In the genomic region with DNA sequence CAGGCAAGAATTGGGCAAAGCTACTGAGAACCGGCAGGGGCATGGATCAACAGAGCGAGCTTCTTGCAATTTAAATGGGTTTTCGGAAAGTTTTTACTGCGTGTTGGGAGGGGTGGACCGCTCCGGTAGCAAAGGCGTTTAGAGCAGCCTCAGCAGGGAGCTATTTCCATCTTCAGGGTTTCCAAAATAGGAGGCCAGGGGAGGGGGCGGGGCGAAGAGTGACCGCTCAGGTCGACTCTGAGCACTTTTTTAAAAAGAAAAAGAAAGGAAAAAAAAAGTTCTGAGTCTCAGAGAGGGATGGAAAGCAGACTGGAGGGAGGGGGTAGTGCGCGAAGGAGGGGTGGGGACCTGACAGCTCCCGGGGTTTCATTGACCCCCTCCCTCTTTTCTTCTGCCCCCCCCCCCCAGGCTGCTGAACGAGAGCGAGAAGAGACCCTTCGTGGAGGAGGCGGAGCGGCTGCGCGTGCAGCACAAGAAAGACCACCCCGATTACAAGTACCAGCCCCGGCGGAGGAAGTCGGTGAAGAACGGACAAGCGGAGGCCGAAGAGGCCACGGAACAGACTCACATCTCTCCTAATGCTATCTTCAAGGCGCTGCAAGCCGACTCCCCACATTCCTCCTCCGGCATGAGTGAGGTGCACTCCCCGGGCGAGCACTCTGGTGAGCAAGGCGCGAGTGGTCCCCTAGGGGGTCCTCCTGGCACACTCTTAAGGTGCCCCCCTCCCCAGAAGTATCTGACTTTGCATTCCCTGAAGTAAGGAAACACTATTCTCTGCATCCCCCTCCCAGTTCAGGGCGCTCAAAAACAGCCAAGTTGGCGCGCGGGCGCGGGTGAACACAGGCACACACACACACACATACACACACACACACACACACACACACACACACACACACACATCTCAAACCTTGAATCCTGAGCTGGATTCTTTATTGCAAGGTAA, we compare ENCODE assay signal across 8 mouse cellular contexts. TPM values are rescaled to one million over a fixed set of nuclear protein-coding genes. Genes with fewer than 3 reads are reported as not detected.
A peak's percentile ranks its signal among the peaks of the same experiment; 100 is the strongest.
DNase-seq lines count a peak whose midpoint lies in the region; ATAC-seq and TF ChIP-seq lines count a peak whose summit lies in the region.
"Had no signal": no experiment of that assay in that cellular context is flagged by ENCODE, and none has a peak within 500 bp of the region (broad histone marks: within the 10 kb centered on the region; RNA-seq: fewer than 3 reads in every experiment).

No protein-coding gene starts in this region.

- H3K27me3 ChIP-seq in lung, embryonic 15.5 days = peaks cover 33% of the 10 kb centered on the region; the same call in 1 of the 2 replicates
- peaks cover 14% of the 10 kb centered on the region for H3K27me3 ChIP-seq in embryonic facial prominence, embryonic 10.5 days (replicated peaks; ENCODE audit: low read depth, poor library complexity, severe bottlenecking)
- H3K27me3 ChIP-seq in hindbrain, embryonic 11.5 days (ENCODE audit: control insufficient read depth, insufficient read depth, low read length) = peaks cover 3% of the 10 kb centered on the region; the same call in 1 of the 2 replicates
- H3K27me3 ChIP-seq in midbrain, embryonic 13.5 days = peaks cover 15% of the 10 kb centered on the region

- DNase-seq in lung, adult 2 months = no peak
- peak; percentile 75 for DNase-seq in embryonic facial prominence, embryonic 10.5 days (ENCODE audit: low spot score)
- DNase-seq in hindbrain, embryonic 11.5 days (ENCODE audit: low spot score) = peak; percentile 69
- no peak for DNase-seq in ovary, postnatal 10 days (ENCODE audit: low spot score)
- DNase-seq in right cerebral cortex, postnatal 25 days = no peak

- TF ChIP-seq POLR2A in lung, adult 2 months (IDR thresholded peaks at IDR 0.05; ENCODE audit: borderline replicate concordance, extremely low read depth, low read depth, low read length) = no peak

- peak overlapping the region; percentile 70 for H3K9ac ChIP-seq in lung, embryonic 15.5 days
- peak overlapping the region; percentile 91 for H3K9ac ChIP-seq in hindbrain, embryonic 11.5 days (ENCODE audit: low read depth, low read length)
- peak overlapping the region; percentile 88 for H3K9ac ChIP-seq in midbrain, embryonic 13.5 days (replicated peaks)

- H3K4me2 ChIP-seq in lung, embryonic 15.5 days = peak overlapping the region; percentile 94
- peak overlapping the region; percentile 93 for H3K4me2 ChIP-seq in hindbrain, embryonic 11.5 days (replicated peaks; ENCODE audit: low read depth, low read length)
- peak overlapping the region; percentile 95 for H3K4me2 ChIP-seq in midbrain, embryonic 13.5 days (replicated peaks)

- no peaks in the 10 kb centered on the region for H3K36me3 ChIP-seq in lung, embryonic 15.5 days
- H3K36me3 ChIP-seq in embryonic facial prominence, embryonic 10.5 days (replicated peaks) = peaks cover 21% of the 10 kb centered on the region
- no peaks in the 10 kb centered on the region for H3K36me3 ChIP-seq in hindbrain, embryonic 11.5 days (ENCODE audit: control insufficient read depth, insufficient read depth, low read length)
- H3K36me3 ChIP-seq in midbrain, embryonic 13.5 days = no peaks in the 10 kb centered on the region

- TF ChIP-seq CTCF in lung, adult 2 months (IDR thresholded peaks at IDR 0.05; ENCODE audit: insufficient read depth, low read length) = no peak

- ATAC-seq in lung, embryonic 15.5 days (ENCODE audit: borderline replicate concordance, extremely low read depth, low FRiP score, low TSS enrichment) = no peak
- no peak for ATAC-seq in hindbrain, embryonic 11.5 days (ENCODE audit: low FRiP score)
- ATAC-seq in midbrain, embryonic 13.5 days = no peak

- WGBS in lung, embryonic 15.5 days = 1% methylated on average over 36 of the region's 42 CpGs
- 5% methylated on average over 42 of the region's 42 CpGs for WGBS in lung, adult 2 months
- WGBS in embryonic facial prominence, embryonic 10.5 days = under 1% methylated on average over 42 of the region's 42 CpGs
- under 1% methylated on average over 42 of the region's 42 CpGs for WGBS in hindbrain, embryonic 11.5 days
- under 1% methylated on average over 37 of the region's 42 CpGs for WGBS in midbrain, embryonic 13.5 days

- H3K27ac ChIP-seq in lung, embryonic 15.5 days = peak overlapping the region; percentile 95
- peak overlapping the region; percentile 94 for H3K27ac ChIP-seq in embryonic facial prominence, embryonic 10.5 days (replicated peaks)
- H3K27ac ChIP-seq in hindbrain, embryonic 11.5 days (ENCODE audit: low read depth, low read length) = peak overlapping the region; percentile 92
- peak overlapping the region; percentile 90 for H3K27ac ChIP-seq in midbrain, embryonic 13.5 days

- H3K9me3 ChIP-seq in lung, embryonic 15.5 days = no peaks in the 10 kb centered on the region
- no peaks in the 10 kb centered on the region for H3K9me3 ChIP-seq in embryonic facial prominence, embryonic 10.5 days
- no peaks in the 10 kb centered on the region for H3K9me3 ChIP-seq in hindbrain, embryonic 11.5 days (ENCODE audit: control insufficient read depth, low read length)
- H3K9me3 ChIP-seq in midbrain, embryonic 13.5 days = no peaks in the 10 kb centered on the region

- peak overlapping the region; percentile 75 for H3K4me3 ChIP-seq in lung, embryonic 15.5 days
- no peak overlapping the region for H3K4me3 ChIP-seq in lung, adult 2 months (replicated peaks; ENCODE audit: extremely low read depth, low read depth, low read length)
- peak overlapping the region; percentile 93 for H3K4me3 ChIP-seq in embryonic facial prominence, embryonic 10.5 days
- H3K4me3 ChIP-seq in hindbrain, embryonic 11.5 days (ENCODE audit: low read depth, low read length) = peak overlapping the region; percentile 87
- peak overlapping the region; percentile 78 for H3K4me3 ChIP-seq in midbrain, embryonic 13.5 days (replicated peaks)
- H3K4me3 ChIP-seq: erythroblast, embryonic 14.5 days had no signal

- H3K4me1 ChIP-seq in lung, embryonic 15.5 days = peaks cover 48% of the 10 kb centered on the region
- peaks cover 8% of the 10 kb centered on the region for H3K4me1 ChIP-seq in lung, adult 2 months (ENCODE audit: control insufficient read depth, insufficient read depth, low read length)
- H3K4me1 ChIP-seq in embryonic facial prominence, embryonic 10.5 days = peaks cover 84% of the 10 kb centered on the region
- H3K4me1 ChIP-seq in hindbrain, embryonic 11.5 days (replicated peaks; ENCODE audit: control insufficient read depth, insufficient read depth, low read length) = peaks cover 9% of the 10 kb centered on the region
- peaks cover 74% of the 10 kb centered on the region for H3K4me1 ChIP-seq in midbrain, embryonic 13.5 days (replicated peaks)

RNA-seq across cellular contexts. Expression of gene Sox9, which starts 1.6 kb away (rescaled TPM):
- 63.4 and 64.2 TPM in 2 replicates for polyA plus RNA-seq in lung, embryonic 15.5 days (2015; fragmentation: Nextera tagmentation; extraction: Ambion mirVana)
- polyA plus RNA-seq in lung, adult 2 months (2012; rRNA removed) = 0.96 and 1.3 TPM in 2 replicates
- 108 and 112 TPM in 2 replicates for polyA plus RNA-seq in embryonic facial prominence, embryonic 10.5 days (2016; fragmentation: Nextera tagmentation; extraction: Ambion mirVana)
- 127 and 137 TPM in 2 replicates for polyA plus RNA-seq in hindbrain, embryonic 11.5 days (2014; fragmentation: Nextera tagmentation; extraction: Ambion mirVana)
- polyA plus RNA-seq in midbrain, embryonic 13.5 days (2015; fragmentation: Nextera tagmentation; extraction: Ambion mirVana) = 71.5 and 83.9 TPM in 2 replicates
- polyA plus RNA-seq: erythroblast, embryonic 14.5 days had no signal

Comparison
In these comparisons a context has a peak if more than half of its experiments do, and no peak if none do; other contexts are left out.
1. RNA of gene Sox9, which starts 1.6 kb away (polyA plus RNA-seq): 127 to 137 TPM in hindbrain, embryonic 11.5 days, 108 to 112 TPM in embryonic facial prominence, embryonic 10.5 days, 71.5 to 83.9 TPM in midbrain, embryonic 13.5 days and 63.4 to 64.2 TPM in lung, embryonic 15.5 days; 0.96 to 1.3 TPM in lung, adult 2 months; every median in the first group is over 10 times any median in the second.
2. DNase-seq: peak in embryonic facial prominence, embryonic 10.5 days (single experiment) and hindbrain, embryonic 11.5 days (single experiment); none in lung, adult 2 months (single experiment), ovary, postnatal 10 days (single experiment) and right cerebral cortex, postnatal 25 days (single experiment).
3. Peak in every context shown above with its lines, with median percentiles within 50 percentile points of each other: H3K27ac ChIP-seq, H3K4me2 ChIP-seq and H3K9ac ChIP-seq.